Mouse (Mus musculus): ENCODE measurements around the gene Lhfpl2.

Gene Lhfpl2

DNA sequence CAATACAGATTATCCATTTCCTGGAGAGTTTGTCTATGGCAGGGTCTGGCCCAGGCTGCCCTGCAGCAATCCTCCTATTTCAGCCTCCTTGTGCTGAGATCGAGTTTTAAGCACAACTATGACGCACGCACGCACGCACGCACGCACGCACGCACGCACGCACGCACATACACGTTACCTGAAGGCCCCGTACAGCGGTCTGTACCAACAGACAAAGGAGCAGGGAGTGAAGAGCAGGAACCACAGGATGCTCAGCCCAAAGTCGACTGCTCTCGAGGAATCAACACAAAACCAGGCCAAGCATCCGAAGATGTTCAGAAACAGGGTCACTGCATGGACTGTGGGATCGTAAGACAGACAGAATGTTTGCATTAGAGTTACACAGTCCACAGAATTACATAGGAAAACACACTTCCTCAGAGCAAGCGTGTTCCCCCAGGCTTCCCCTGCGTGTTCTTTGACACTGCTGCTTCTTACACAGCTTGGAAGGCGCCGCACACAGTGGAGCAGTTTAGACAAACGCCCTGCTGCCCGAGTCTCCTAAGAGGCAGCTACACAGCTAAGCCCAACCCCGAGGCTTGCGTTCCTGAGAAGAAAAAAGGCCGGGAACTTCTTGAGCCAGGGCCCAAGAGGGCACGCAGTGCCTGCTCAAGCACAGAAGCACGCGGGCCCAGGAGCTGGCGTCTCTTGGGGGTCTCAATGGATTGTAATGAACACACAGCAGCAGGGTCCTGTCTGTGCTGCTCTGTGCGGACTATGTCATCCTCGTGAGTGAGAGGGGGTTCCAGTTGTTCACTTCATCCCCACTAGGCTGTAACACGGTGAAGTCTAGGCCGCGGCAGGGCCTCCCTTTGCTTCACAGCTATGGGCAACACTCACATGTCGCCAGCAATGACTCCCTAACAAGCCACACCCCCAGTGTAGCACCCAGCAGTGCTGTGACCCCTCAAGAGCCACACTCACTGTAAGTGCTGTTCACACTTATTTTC, 167.4 kb downstream of the Lhfpl2 start:
- DNase-seq, result no peak

- DNase-seq, result no peak
These were observed 174.3 kb downstream of the Lhfpl2 start for GRCm38 (mm10) chr13:94231871-94232270.

DNA sequence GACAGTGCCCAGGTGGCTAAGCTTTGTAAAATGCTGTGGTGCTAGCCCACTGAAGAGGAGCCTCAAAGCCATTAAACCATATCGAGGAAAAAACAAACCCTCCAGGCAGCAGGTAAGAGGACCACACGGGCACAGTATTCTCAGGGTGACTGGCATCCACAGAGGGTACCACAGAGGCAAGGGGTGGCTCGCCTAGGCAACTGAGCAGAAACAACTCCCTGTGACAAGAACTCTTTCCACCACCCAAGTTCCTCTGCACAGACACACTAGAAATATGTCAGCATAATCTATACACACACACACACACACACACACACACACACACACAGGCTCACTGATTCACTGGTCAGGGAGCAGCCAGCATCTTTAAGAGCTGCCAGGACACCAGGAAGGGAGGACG, 181.9 kb downstream of the Lhfpl2 start:
- DNase-seq, result no peak

GRCm38 (mm10) chr13:94240111-94240510, 182.5 kb downstream of the Lhfpl2 start:
- no peak for DNase-seq

DNA sequence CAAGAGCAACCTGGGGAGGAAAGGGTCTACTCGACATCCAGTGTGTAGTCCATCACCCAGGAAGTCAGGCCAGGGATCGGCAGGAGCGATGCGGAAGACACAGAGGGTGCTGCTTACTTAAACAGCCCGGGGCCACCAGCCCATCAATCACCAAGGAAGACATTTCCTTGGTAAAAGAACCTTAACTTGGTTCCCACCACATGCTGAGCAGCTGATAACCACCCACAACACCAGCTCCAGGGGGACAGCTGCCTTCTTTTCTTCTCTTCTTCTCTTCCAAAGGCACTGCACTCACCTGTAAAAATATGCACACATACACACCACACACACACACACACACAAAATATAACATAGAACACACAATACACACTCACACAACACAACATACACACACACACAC, 183.3 kb downstream of the Lhfpl2 start:
- DNase-seq, result no peak

GRCm38 (mm10) chr13:94241892-94242524, 184.4 kb downstream of the Lhfpl2 start:
- peak in 1 of 2 experiments; percentile 12 for DNase-seq

DNA sequence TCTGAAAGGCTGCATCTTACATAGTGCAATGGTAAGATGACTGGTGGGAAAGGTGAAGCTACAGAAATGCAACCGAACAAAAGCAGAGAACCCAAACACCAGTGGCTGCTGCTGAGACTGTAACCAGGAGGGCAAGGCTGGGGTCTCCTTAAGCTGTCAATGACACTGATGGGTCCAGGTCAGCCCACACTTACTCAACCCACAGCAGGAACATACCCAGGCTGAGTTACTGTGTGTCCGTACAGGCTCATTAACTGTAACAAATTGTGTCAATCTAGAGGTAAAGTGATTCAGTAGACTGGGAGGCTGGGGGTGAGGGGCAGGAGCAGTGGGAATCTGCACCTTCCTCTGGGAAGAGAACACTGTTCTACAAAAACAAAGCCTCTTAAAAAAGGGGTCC, 185.3 kb downstream of the Lhfpl2 start:
- DNase-seq, result no peak

Data from kidney, adult 8-10 months (tissue).